Mouse (Mus musculus): Measurements from ENCODE around the gene Sv2c.

The Sv2c gene

DNA sequence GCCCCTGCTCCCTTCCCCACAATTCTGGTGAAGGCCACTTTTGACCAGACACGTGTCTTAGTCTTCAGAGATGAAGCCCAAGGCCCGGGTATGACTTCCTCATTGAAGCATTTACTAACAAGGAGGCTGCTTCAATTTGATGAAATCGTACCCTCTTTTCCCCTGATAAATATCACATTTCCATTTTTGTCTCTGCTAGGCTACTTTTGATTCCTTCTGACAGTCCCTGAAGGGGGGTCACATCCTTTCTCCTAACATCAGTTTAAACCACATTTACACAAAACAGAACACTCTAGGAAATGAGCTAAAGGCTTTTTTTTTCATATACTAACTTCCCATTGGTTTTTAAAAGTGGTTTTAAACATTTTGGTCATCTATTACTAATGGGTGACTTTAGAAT is 79.6 kb downstream of the Sv2c start:
- DNase-seq (ENCODE audit: low spot score), result no peak

GRCm38 (mm10) chr13:96045396-96045795 is 87.0 kb downstream of the Sv2c start:
- peak; percentile 89 for DNase-seq (ENCODE audit: low spot score)

GRCm38 (mm10) chr13:96040275-96041042 is 91.9 kb downstream of the Sv2c start:
- DNase-seq (ENCODE audit: low spot score), result no peak

GRCm38 (mm10) chr13:96039536-96039935 is 92.8 kb downstream of the Sv2c start:
- DNase-seq (ENCODE audit: low spot score), result no peak

DNA sequence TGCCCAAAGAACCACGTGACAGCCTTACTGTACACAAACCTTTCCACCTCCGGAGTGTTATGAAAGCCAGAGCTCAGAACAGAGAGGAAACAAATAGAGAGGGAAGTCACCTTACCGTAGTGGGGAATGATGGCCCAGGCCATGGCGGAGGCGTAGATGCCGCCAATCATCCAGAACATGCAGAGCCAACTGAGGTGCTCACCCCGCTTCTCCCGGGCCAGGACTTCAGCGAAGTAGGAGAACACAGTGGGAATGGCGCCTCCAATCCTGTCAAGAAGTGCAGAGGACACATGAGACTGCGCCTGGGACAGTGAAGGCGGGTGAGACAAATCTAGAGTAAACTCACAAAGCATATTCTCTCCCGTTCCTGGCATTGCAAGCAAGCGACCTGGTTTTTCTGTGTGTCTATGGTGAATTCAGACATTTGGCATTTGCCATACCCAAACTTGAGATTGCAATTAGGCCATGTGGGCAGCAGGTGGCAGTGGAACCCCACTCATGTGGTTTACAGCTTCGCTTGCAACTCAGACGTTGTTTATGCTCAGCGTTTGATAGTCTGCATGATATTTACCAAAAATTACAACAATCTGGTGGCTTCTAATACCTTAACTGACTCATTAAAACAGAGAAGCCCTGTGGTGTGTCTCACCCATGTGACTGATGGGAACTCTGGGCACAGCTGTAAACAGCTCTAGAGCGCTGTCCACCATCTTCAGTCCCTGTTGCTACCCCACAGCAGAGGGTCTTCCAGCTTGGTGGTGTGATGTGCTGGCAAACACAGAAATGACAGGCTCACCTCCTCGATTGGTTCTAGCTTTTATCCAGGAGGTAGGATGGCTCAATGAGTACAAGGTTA is 101.8 kb downstream of the Sv2c start:
- peak; percentile 75 for DNase-seq (ENCODE audit: low spot score)

GRCm38 (mm10) chr13:96023858-96024257 is 108.5 kb downstream of the Sv2c start:
- peak; percentile 58 for DNase-seq (ENCODE audit: low spot score)

DNA sequence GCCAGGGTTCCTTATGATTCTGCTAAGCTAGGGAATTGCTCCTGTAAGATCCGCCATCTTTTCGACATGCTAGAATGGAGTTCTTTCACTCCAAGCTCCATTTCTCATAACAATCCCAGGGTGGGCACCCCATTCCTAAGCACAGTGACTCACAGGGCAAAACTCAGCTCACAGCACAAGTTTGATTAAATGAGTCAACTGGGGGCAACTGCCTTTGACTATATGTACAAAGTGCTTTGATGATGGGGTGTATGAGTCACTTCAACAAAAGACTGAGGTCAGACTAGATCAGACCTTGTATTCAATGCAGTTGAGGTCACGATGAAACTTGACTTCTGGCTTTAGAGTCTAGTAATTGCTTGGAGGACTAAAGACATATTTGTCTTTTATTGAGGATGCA is 116.9 kb downstream of the Sv2c start:
- DNase-seq (ENCODE audit: low spot score), result no peak

GRCm38 (mm10) chr13:96010861-96011511 is 121.4 kb downstream of the Sv2c start:
- DNase-seq (ENCODE audit: low spot score), result peak; percentile 94

DNA sequence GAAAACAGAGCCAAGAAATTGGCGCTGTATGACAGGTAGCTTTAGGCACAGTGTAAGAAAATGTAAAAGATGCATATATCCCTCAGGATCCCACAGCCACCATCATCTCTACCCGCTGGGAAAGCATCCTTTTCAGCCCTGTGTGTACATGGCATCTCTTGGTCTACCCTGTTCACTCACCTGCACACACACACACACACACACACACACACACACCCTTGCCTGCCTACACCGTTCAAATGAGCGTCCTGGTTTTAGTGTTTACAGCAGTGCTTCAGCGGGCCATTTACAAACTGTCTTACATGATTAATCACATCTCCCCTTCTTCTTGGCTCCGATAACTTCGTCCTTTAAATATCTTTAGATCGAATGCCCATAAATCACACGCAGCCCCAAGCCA is 123.4 kb downstream of the Sv2c start:
- DNase-seq (ENCODE audit: low spot score), result no peak

DNA sequence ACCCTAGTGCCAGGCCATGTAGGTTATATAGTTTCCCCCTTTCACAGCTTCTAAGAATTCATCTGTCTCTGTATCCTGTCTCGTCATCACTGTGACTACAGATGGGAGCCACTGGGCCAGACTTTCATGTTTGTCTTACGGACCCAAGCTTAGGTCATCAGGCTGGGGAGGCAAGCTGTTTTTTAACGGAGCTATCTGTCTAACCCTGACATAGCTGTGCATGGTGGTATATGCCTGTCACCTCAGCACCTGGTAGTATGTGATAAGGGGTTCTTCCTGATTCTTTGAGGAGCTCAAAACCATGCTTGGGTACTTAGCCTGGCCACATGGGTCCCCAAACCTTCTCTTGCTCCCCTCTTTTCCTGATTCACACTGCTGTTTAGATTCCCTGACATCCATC is 124.2 kb downstream of the Sv2c start:
- no peak for DNase-seq (ENCODE audit: low spot score)

DNA sequence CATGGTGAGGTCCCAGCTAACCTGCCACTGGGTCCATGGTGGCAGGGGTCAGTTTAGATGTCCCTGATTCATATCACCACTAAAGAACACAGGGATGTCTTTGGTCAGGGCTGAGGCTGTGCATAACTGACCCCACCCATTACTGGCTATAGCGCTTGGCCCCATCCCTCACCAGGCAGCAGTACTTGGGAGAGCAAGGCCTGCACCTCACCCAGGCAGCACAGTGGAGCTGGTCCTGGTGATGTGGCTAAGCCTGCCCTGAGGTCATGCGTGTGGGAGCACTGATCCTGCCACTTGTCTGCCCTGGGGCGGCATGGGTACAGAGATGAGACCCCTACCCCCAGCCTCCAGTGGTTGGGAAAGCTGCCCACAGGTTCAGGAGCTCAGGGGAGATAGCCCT is 128.8 kb downstream of the Sv2c start:
- DNase-seq (ENCODE audit: low spot score), result no peak

DNA sequence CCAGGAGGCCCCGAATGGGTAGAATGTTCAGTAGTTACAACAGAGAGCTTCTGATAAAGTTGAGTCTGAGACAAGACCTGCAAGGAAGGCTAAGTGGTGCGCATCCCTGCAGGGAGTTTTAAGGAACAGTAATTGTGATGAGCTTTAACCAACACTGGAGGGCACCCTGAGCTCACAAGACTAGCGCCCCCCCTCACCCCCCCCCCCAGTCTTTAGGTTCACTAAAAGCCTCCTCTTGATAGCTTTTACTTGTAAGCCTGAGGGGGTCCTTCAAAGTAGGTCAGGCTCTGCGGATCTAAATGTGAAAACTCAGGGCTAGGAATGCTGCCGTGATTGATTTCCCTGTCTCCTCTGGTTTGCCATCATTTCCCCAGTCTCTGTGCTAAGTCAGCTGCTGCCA is 129.9 kb downstream of the Sv2c start:
- DNase-seq (ENCODE audit: low spot score), result no peak

DNA sequence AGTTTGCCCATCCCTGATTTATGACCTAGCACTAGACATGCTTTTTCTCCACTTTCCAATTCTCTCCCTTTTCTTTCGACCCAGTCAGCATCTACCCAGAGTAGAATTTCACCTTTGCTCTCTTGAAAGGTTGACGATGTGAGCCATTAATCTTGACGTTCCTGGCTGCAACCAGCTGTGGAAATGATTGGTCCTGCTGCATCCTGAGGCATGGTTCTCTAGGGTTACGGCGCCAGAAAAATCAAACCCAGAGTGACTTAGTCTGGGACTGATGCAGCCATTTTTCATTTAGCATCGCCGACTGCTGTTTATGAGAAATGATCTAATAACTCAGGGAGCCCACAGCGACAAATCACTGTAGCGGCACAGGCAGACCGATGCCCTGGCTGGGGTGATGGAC is 133.0 kb downstream of the Sv2c start:
- DNase-seq (ENCODE audit: low spot score), result no peak

- no peak for DNase-seq (ENCODE audit: low spot score)
Measured at GRCm38 (mm10) chr13:95997294-95997693, 135.1 kb downstream of the Sv2c start.

DNA sequence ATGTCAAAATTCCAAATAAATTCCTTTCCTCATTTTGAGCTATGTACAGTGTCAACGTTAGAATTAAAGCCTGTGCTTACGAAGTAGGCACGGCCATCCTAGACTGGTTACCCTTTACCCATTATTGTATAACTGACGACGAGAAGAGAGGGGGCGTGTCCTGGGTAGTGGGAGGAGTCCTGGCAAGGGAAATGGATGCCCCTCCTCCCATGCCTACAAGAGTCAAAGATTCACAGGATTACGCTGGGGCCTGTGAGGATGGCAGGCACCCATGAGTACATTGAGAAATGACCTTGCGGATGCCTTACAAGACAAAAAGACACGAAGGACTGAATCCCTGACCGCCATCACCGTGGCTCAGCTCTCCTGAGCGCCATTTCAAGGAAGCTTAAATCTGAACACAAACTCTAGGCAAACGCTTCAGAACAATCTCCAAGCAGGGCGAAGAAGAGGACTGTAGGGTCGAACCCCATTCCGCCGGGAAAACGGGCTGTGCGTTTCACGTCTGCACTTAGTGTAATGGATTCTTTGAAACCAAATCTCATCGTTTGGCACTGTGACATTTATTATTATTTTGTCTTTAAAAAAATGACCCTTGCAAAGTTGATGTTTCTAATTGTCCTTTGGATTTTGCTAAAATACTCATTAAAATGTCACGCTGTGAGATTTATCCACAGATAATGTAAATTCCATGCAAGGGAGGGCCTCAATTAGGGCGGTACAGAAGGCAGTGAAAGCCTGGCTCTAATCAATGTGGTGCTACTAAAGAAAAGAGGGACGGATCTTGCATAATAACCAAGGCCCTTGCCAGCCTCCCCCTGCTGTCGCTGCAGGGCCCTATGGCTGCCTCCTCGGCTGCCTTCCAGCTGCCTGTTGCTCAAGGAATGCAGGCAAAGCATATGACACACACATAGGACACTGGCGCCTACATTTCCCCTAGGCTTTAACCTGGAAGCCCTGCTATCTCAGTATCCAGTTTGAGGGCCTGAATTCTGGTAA is 137.4 kb downstream of the Sv2c start:
- no peak for DNase-seq (ENCODE audit: low spot score)

GRCm38 (mm10) chr13:95988181-95988580 is 144.2 kb downstream of the Sv2c start:
- no peak for DNase-seq (ENCODE audit: low spot score)

- no peak for DNase-seq (ENCODE audit: low spot score)
Measured at GRCm38 (mm10) chr13:95987147-95987546, 145.2 kb downstream of the Sv2c start.

DNA sequence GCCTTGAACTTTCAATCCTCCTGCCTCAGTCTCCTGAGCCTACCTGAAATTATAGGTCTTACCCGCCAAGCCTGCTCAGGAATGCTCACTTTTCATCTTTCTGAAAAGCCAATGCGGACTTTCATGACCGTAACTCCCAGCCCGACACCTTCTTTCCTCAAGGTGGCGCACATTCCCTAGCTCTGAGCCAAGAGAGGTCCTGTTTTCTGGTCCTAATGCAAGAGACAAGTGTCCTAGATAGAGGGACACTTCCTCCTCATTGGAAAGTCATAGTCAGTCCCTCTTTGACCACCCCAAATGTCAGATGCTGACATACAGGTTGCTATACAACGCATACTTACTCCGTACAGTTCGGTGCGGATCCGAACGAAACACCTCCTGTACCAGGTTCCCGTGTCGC is 146.0 kb downstream of the Sv2c start:
- DNase-seq (ENCODE audit: low spot score), result peak; percentile 45

DNA sequence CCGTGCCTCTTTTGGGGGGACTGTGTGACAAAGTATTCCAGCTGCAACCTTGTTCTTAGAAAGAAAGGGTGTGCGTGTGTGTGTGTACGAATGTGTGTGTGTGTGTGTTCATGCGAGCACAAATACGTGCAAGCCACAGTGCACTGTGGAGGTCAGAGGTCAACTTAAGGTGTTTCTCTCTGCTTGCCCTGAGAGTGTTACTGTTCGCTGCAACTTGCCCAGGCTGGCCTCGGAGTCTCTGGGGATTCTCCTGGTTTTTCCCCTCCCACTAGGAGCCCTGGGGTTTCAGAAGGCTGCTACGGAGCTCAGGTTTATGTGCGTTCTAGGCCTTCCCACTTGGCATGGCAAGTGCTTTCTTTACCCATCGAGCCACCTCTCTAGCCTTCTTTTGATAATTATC is 157.2 kb downstream of the Sv2c start:
- no peak for DNase-seq (ENCODE audit: low spot score)

- DNase-seq (ENCODE audit: low spot score), result no peak
Measured at GRCm38 (mm10) chr13:95974106-95974505, 158.3 kb downstream of the Sv2c start.

- peak; percentile 85 for DNase-seq (ENCODE audit: low spot score)
Measured at GRCm38 (mm10) chr13:95973368-95973958, 158.9 kb downstream of the Sv2c start.

Data from MN1 (cell line).